Mouse (Mus musculus): ENCODE results near the gene Ralgapa2. TPM values are rescaled to one million over a fixed set of nuclear protein-coding genes. Genes with fewer than 3 reads are reported as not detected.

The Ralgapa2 gene
- polyA plus RNA-seq, 1 experiment, result 8.3 TPM

DNA sequence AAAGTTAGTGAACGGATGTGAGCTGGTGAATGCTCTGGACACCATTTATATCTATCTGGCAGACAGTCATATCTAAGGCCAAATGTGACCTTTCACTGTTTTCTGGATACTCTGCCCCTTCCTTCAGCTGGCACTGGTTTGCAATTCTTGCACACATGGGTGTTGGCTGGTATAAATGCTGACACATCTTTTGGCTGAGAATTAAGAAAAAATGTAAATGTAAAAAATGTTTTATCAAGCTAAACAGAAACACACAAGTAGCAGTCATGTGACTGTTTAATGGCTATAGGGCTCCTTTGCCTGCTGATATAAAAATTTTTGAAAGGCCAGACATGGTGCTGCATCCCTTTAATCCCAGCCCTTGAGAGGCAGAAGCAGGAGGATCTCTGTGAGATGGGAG, 13.0 kb downstream of the Ralgapa2 start:
- 92% methylated on average over 1 of the region's 1 CpGs for WGBS
- DNase-seq (ENCODE audit: low read depth in 1 of 2, low spot score in 2 of 2), result no peak
- H3K4me1 ChIP-seq (ENCODE audit: control insufficient read depth, insufficient read depth, insufficient read length), result no peaks in the 10 kb centered on the region
- H3K36me3 ChIP-seq (ENCODE audit: control insufficient read depth, insufficient read depth, low read length), result no peaks in the 10 kb centered on the region
- H3K4me3 ChIP-seq (ENCODE audit: extremely low read depth, insufficient read depth, insufficient read length), result no peak overlapping the region
- no peak overlapping the region for H3K27ac ChIP-seq (ENCODE audit: insufficient read depth, low read length)
- H3K27me3 ChIP-seq (ENCODE audit: control insufficient read depth, insufficient read depth, low read length), result no peaks in the 10 kb centered on the region
- no peak for TF ChIP-seq CTCF (IDR thresholded peaks at IDR 0.05; ENCODE audit: extremely low read depth, insufficient read depth, insufficient read length, insufficient replicate concordance)
- TF ChIP-seq POLR2A (IDR thresholded peaks at IDR 0.05; ENCODE audit: low read depth, low read length), result no peak

DNA sequence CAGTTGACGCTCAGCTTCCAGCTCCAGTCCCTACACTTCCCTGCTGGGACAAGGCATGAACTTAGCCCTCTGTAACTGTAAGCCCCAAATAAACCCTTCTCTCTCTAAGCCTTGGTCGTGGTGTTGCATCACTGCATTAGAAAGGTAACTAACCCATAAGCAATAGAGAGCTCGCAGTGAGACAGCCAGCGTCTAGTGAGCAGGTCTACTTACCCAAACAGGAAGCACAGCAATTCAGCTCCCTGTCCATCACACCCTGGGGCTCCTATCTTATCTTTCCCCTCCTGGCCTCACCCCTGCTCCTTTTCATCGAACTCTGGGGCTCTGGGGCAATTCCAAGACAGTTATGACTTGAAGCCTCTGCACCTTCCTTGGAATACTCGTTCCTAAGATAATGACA, 13.8 kb downstream of the Ralgapa2 start:
- whole genome bisulfite sequencing, result 74% methylated on average over 6 of the region's 6 CpGs
- TF ChIP-seq POLR2A (IDR thresholded peaks at IDR 0.05; ENCODE audit: low read depth, low read length) (no peak), CTCF (IDR thresholded peaks at IDR 0.05; ENCODE audit: extremely low read depth, insufficient read depth, insufficient read length, insufficient replicate concordance) (no peak)
- no peak for DNase-seq (ENCODE audit: low read depth in 1 of 2, low spot score in 2 of 2)
- Histone ChIP-seq H3K27ac (ENCODE audit: insufficient read depth, low read length) (no peak overlapping the region), H3K4me3 (ENCODE audit: extremely low read depth, insufficient read depth, insufficient read length) (no peak overlapping the region), H3K36me3 (ENCODE audit: control insufficient read depth, insufficient read depth, low read length) (no peaks in the 10 kb centered on the region; the same call in 1 of the 2 replicates), H3K27me3 (ENCODE audit: control insufficient read depth, insufficient read depth, low read length) (no peaks in the 10 kb centered on the region), H3K4me1 (ENCODE audit: control insufficient read depth, insufficient read depth, insufficient read length) (no peaks in the 10 kb centered on the region)

DNA sequence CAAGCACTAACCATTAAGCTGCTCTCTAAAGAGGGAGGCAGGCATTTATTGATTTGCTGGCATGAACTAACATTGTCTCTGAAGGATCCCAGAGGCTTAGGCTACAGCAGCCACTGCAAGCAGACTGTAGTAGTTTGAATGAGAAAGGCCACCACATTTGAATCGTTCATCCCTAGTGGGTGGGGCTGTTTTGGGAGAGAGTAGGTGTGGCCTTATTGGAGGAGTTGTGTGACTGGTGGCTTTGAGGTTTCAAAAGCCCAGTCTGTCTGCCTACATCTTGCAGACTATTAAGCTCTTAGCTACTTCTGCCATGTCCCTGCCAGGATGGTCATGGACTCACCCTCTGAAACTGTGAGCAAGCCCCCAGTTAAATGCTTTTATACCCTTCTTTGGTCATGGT, 15.1 kb downstream of the Ralgapa2 start:
- Histone ChIP-seq H3K4me3 (ENCODE audit: extremely low read depth, insufficient read depth, insufficient read length) (no peak overlapping the region), H3K36me3 (ENCODE audit: control insufficient read depth, insufficient read depth, low read length) (no peaks in the 10 kb centered on the region; the same call in 1 of the 2 replicates), H3K27ac (ENCODE audit: insufficient read depth, low read length) (no peak overlapping the region), H3K4me1 (ENCODE audit: control insufficient read depth, insufficient read depth, insufficient read length) (no peaks in the 10 kb centered on the region), H3K27me3 (ENCODE audit: control insufficient read depth, insufficient read depth, low read length) (no peaks in the 10 kb centered on the region)
- TF ChIP-seq POLR2A (IDR thresholded peaks at IDR 0.05; ENCODE audit: low read depth, low read length) (no peak), CTCF (IDR thresholded peaks at IDR 0.05; ENCODE audit: extremely low read depth, insufficient read depth, insufficient read length, insufficient replicate concordance) (no peak)
- WGBS, result 52% methylated on average over 1 of the region's 1 CpGs
- no peak for DNase-seq (ENCODE audit: low read depth in 1 of 2, low spot score in 2 of 2)

DNA sequence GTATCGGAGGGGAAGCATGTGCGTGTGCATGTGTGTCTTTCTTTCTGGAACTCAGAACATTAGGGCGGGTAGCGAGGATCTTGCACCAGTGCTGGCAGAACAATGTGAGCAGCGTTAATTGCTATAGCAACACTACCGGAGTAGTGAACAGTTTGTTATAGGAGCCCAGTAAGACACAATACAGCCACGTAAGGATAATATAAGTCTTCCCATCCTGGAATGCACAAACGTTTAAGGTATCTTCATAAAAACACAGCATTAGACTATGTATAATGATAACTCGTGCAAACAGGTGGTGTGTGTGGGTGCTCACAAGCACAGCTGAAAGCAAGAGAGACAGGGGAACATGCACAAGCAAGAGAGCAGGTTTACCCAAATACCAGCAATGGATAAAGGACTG, 16.4 kb downstream of the Ralgapa2 start:
- DNase-seq (ENCODE audit: low read depth in 1 of 2, low spot score in 2 of 2), result no peak
- Histone ChIP-seq H3K27ac (ENCODE audit: insufficient read depth, low read length) (no peak overlapping the region), H3K27me3 (ENCODE audit: control insufficient read depth, insufficient read depth, low read length) (no peaks in the 10 kb centered on the region), H3K36me3 (ENCODE audit: control insufficient read depth, insufficient read depth, low read length) (no peaks in the 10 kb centered on the region; the same call in 1 of the 2 replicates), H3K4me3 (ENCODE audit: extremely low read depth, insufficient read depth, insufficient read length) (no peak overlapping the region), H3K4me1 (ENCODE audit: control insufficient read depth, insufficient read depth, insufficient read length) (no peaks in the 10 kb centered on the region)
- no peak for TF ChIP-seq CTCF (IDR thresholded peaks at IDR 0.05; ENCODE audit: extremely low read depth, insufficient read depth, insufficient read length, insufficient replicate concordance)
- no peak for TF ChIP-seq POLR2A (IDR thresholded peaks at IDR 0.05; ENCODE audit: low read depth, low read length)
- WGBS, result 92% methylated on average over 9 of the region's 9 CpGs

DNA sequence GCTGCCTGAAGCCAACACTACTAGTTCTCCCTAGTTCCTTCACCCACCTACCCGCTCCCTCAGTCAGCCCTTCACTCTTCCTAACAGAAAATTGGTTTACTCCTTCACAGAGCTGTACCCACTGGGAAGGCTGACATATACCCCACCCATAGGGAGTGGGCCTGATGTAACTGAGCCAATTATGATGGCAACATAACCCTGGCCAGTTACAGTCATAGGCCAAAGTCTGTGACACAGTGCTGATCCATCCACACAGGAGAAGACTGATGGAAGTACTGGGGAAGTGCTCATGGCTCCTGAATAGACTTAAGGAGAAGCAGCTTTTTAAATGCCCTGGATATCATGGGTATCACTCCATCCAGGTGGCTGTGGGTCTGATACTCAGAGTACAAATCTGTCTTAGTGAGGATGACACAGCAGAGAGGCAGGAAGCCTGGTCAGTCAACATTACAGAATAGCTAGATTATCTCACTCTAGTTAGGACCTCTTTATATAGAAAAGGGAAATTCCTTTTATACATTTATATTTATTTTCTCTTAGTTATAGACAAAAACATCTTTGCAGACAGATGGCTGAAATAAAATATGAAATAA, 18.7 kb downstream of the Ralgapa2 start:
- Histone ChIP-seq H3K36me3 (ENCODE audit: control insufficient read depth, insufficient read depth, low read length) (no peaks in the 10 kb centered on the region; the same call in 1 of the 2 replicates), H3K4me1 (ENCODE audit: control insufficient read depth, insufficient read depth, insufficient read length) (no peaks in the 10 kb centered on the region), H3K27ac (ENCODE audit: insufficient read depth, low read length) (no peak overlapping the region), H3K27me3 (ENCODE audit: control insufficient read depth, insufficient read depth, low read length) (no peaks in the 10 kb centered on the region), H3K4me3 (ENCODE audit: extremely low read depth, insufficient read depth, insufficient read length) (no peak overlapping the region)
- 97% methylated on average over 1 of the region's 1 CpGs for WGBS
- DNase-seq (ENCODE audit: low read depth in 1 of 2, low spot score in 2 of 2), result no peak
- TF ChIP-seq POLR2A (IDR thresholded peaks at IDR 0.05; ENCODE audit: low read depth, low read length) (no peak), CTCF (IDR thresholded peaks at IDR 0.05; ENCODE audit: extremely low read depth, insufficient read depth, insufficient read length, insufficient replicate concordance) (no peak)

DNA sequence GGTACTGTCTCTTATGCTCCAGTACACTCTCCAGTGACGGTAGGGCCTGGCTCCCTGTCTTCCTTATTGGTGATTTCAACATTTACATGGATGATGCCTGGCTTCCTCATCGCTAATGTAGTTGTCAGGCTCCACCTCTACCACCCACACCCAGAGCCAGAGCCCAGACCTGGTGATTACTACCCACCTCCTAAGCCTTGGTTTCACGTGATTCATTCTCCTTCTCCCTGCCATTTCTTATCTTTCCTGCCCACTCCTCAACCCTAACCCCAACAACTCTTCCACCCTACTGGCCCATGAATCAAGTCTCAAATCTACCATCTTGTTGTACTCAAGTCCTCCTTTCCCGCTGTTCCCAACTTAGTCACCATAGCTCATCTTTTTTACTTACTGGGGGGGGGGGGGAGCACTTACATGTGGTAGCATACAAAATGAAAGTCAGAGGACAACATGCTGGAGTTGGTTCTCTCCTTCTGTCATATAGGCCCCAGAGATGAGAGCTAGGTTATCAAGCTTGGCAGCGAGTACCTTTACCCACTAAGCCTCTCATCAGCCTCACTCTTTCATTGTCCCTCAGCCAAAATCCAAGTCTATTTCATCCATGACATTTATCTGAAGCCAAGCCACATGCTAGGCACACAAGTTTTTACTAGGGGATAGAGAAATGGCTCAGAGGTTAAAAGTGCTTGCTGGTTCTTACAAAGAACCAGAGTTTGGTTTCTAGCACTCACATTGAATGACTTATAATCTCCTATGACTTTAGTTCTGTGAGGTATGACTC, 20.1 kb downstream of the Ralgapa2 start:
- WGBS, result 85% methylated on average over 5 of the region's 5 CpGs
- Histone ChIP-seq H3K36me3 (ENCODE audit: control insufficient read depth, insufficient read depth, low read length) (no peaks in the 10 kb centered on the region; the same call in 1 of the 2 replicates), H3K27ac (ENCODE audit: insufficient read depth, low read length) (no peak overlapping the region), H3K4me1 (ENCODE audit: control insufficient read depth, insufficient read depth, insufficient read length) (no peaks in the 10 kb centered on the region), H3K4me3 (ENCODE audit: extremely low read depth, insufficient read depth, insufficient read length) (no peak overlapping the region), H3K27me3 (ENCODE audit: control insufficient read depth, insufficient read depth, low read length) (no peaks in the 10 kb centered on the region)
- DNase-seq (ENCODE audit: low read depth in 1 of 2, low spot score in 2 of 2), result no peak
- TF ChIP-seq POLR2A (IDR thresholded peaks at IDR 0.05; ENCODE audit: low read depth, low read length) (no peak), CTCF (IDR thresholded peaks at IDR 0.05; ENCODE audit: extremely low read depth, insufficient read depth, insufficient read length, insufficient replicate concordance) (no peak)

DNA sequence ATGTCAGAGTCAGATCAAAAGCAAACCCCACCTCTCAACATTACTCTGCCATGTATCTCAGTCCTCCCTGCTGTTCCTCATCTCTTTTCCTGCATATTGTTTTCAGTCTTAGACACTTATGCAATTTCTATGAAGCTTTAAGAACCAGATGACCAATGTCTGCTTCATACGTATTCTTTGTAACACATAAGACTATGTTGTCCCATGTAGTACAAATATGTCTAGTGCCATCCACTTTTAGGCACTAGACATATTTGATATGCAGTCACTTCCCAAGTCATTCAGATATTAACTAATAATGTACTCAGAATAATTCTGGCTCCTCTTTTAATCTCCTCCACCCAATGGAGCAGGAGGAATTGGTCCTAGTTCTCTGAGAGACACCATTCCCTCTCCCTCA, 21.2 kb downstream of the Ralgapa2 start:
- TF ChIP-seq CTCF (IDR thresholded peaks at IDR 0.05; ENCODE audit: extremely low read depth, insufficient read depth, insufficient read length, insufficient replicate concordance) (no peak), POLR2A (IDR thresholded peaks at IDR 0.05; ENCODE audit: low read depth, low read length) (no peak)
- no peaks in the 10 kb centered on the region for H3K27me3 ChIP-seq (ENCODE audit: control insufficient read depth, insufficient read depth, low read length)
- H3K36me3 ChIP-seq (ENCODE audit: control insufficient read depth, insufficient read depth, low read length), result no peaks in the 10 kb centered on the region; the same call in 1 of the 2 replicates
- DNase-seq (ENCODE audit: low read depth in 1 of 2, low spot score in 2 of 2), result no peak
- no peaks in the 10 kb centered on the region for H3K4me1 ChIP-seq (ENCODE audit: control insufficient read depth, insufficient read depth, insufficient read length)
- 96% methylated on average over 1 of the region's 1 CpGs for WGBS
- no peak overlapping the region for H3K4me3 ChIP-seq (ENCODE audit: extremely low read depth, insufficient read depth, insufficient read length)
- H3K27ac ChIP-seq (ENCODE audit: insufficient read depth, low read length), result no peak overlapping the region
